Mouse (Mus musculus): ENCODE measurements at regions not wholly inside any gene's neighbourhood (a gene's known extent, or its start where the extent isn't known, plus 50 kb on each side); places are given as distances from the start of the nearest gene placed in this dataset.
"Not testable (repeated sequence)": the region's sequence is repeated elsewhere in the genome, so short reads cannot be mapped to it uniquely, and the experiment has no call there.

DNA sequence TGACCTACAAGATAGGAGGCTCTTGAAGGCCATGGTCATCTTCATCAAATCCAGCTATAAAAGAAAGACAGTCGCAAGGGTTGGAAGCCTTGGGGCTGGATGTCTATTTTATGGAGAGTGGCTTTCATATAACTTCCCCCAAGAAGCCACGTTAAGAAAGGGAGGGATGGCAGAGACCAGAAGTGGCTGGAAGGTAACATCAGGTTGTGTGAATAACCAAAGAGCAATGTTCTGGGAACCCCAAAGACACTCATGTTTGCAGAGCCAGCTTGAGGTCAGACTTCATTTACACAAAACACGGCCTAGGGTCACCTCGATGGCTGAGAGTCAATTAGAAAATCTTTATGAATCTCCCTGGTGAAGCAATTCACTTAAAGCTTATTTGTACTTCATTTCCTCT is 90.0 kb upstream of the Irx2 start:
- Histone ChIP-seq H3K4me3 (ENCODE audit: insufficient read depth in 1 of 2, low read depth in 2 of 2, low read length in 2 of 2) (no peak overlapping the region), H3K4me2 (ENCODE audit: low read depth) (no peak overlapping the region), H3K27me3 (ENCODE audit: control insufficient read depth, insufficient read depth, low read length) (no peaks in the 10 kb centered on the region), H3K27ac (no peak overlapping the region), H3K4me1 (replicated peaks; ENCODE audit: control insufficient read depth in 2 of 2, insufficient read depth in 2 of 2, low read length in 1 of 2) (no peaks in the 10 kb centered on the region), H3K36me3 (replicated peaks; ENCODE audit: control insufficient read depth, insufficient read depth, low read depth) (no peaks in the 10 kb centered on the region), H3K9me3 (ENCODE audit: control insufficient read depth, low read length) (no peaks in the 10 kb centered on the region), H3K9ac (replicated peaks) (no peak overlapping the region)
- DNase-seq (ENCODE audit: low read depth in 3 of 3, low spot score in 3 of 3) (no peak), ATAC-seq (ENCODE audit: insufficient read depth) (no peak)
- TF ChIP-seq CTCF (IDR thresholded peaks at IDR 0.05; ENCODE audit: low read depth) (no peak), EP300 (IDR thresholded peaks at IDR 0.05; ENCODE audit: low read depth) (no peak)
- WGBS (ENCODE audit: insufficient replicate concordance), result 63% methylated on average over 4 of the region's 4 CpGs

- H3K27me3 ChIP-seq (ENCODE audit: control insufficient read depth, insufficient read depth, low read length), result no peaks in the 10 kb centered on the region
- no peak overlapping the region for H3K4me2 ChIP-seq (ENCODE audit: low read depth)
- H3K4me3 ChIP-seq (ENCODE audit: insufficient read depth in 1 of 2, low read depth in 2 of 2, low read length in 2 of 2), result no peak overlapping the region
- no peaks in the 10 kb centered on the region for H3K4me1 ChIP-seq (replicated peaks; ENCODE audit: control insufficient read depth in 2 of 2, insufficient read depth in 2 of 2, low read length in 1 of 2)
- H3K9ac ChIP-seq (replicated peaks), result no peak overlapping the region
- ATAC-seq (ENCODE audit: insufficient read depth) (no peak), DNase-seq (ENCODE audit: low read depth in 3 of 3, low spot score in 3 of 3) (no peak)
- TF ChIP-seq CTCF (IDR thresholded peaks at IDR 0.05; ENCODE audit: low read depth), result no peak
- no peak for TF ChIP-seq EP300 (IDR thresholded peaks at IDR 0.05; ENCODE audit: low read depth)
- no peaks in the 10 kb centered on the region for H3K9me3 ChIP-seq (ENCODE audit: control insufficient read depth, low read length)
- WGBS (ENCODE audit: insufficient replicate concordance), result 57% methylated on average over 3 of the region's 3 CpGs
- no peaks in the 10 kb centered on the region for H3K36me3 ChIP-seq (replicated peaks; ENCODE audit: control insufficient read depth, insufficient read depth, low read depth)
- no peak overlapping the region for H3K27ac ChIP-seq
Measured at GRCm38 (mm10) chr13:72541706-72542105, 86.9 kb upstream of the Irx2 start.

DNA sequence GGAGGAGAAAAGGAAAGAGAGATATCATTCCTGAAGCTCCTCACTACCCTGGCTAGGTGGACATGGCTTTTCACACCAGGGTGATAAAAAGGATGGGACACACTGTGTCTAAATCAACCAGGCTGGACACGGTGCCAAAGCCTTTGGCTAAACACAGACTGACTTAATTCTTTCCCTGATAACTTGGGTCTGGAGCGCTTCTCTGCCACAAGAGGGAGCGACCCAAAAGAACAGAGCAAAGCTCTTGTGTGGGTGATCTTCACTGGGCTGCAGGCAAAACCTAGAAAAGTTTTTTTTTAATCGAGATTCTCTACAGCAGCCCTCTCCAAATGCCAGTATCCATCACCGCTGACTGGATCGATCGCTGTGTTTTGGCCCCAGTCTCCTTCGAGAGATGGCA is 70.7 kb upstream of the Irx2 start:
- no peaks in the 10 kb centered on the region for H3K9me3 ChIP-seq (ENCODE audit: control insufficient read depth, low read length)
- H3K36me3 ChIP-seq (replicated peaks; ENCODE audit: control insufficient read depth, insufficient read depth, low read depth), result no peaks in the 10 kb centered on the region
- no peak for DNase-seq (ENCODE audit: low read depth in 3 of 3, low spot score in 3 of 3)
- no peak overlapping the region for H3K9ac ChIP-seq (replicated peaks)
- no peak overlapping the region for H3K27ac ChIP-seq
- no peak overlapping the region for H3K4me2 ChIP-seq (ENCODE audit: low read depth)
- ATAC-seq (ENCODE audit: insufficient read depth), result no peak
- H3K27me3 ChIP-seq (ENCODE audit: control insufficient read depth, insufficient read depth, low read length), result no peaks in the 10 kb centered on the region
- TF ChIP-seq CTCF (IDR thresholded peaks at IDR 0.05; ENCODE audit: low read depth) (no peak), EP300 (IDR thresholded peaks at IDR 0.05; ENCODE audit: low read depth) (no peak)
- H3K4me1 ChIP-seq (replicated peaks; ENCODE audit: control insufficient read depth in 2 of 2, insufficient read depth in 2 of 2, low read length in 1 of 2), result no peaks in the 10 kb centered on the region
- no peak overlapping the region for H3K4me3 ChIP-seq (ENCODE audit: insufficient read depth in 1 of 2, low read depth in 2 of 2, low read length in 2 of 2)
- 60% methylated on average over 8 of the region's 8 CpGs for WGBS (ENCODE audit: insufficient replicate concordance)

DNA sequence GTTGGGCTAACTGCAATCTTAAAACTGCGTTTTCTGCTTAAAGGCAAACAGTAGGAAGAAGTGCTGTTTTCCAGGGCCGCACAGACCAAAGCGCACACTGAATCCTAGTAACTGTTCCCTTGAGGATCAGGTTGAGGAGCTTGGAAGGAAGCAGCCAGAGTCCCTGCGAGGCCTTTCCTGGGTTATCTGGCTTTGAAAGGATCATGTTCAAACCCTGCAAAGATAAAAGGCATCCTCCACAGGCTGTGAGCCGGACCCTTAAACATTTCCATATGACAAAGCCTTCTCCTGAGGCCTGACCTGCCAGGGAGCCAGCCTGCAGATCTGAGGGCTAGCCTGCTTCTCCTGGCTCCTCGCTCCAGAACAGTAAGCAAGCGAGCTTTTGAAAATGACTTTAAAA is 56.7 kb upstream of the Irx2 start:
- Histone ChIP-seq H3K9ac (replicated peaks) (no peak overlapping the region), H3K9me3 (ENCODE audit: control insufficient read depth, low read length) (no peaks in the 10 kb centered on the region), H3K27ac (no peak overlapping the region), H3K4me1 (replicated peaks; ENCODE audit: control insufficient read depth in 2 of 2, insufficient read depth in 2 of 2, low read length in 1 of 2) (no peaks in the 10 kb centered on the region), H3K27me3 (ENCODE audit: control insufficient read depth, insufficient read depth, low read length) (no peaks in the 10 kb centered on the region), H3K36me3 (replicated peaks; ENCODE audit: control insufficient read depth, insufficient read depth, low read depth) (no peaks in the 10 kb centered on the region), H3K4me3 (ENCODE audit: insufficient read depth in 1 of 2, low read depth in 2 of 2, low read length in 2 of 2) (no peak overlapping the region), H3K4me2 (ENCODE audit: low read depth) (no peak overlapping the region)
- DNase-seq (ENCODE audit: low read depth in 3 of 3, low spot score in 3 of 3), result no peak
- WGBS (ENCODE audit: insufficient replicate concordance), result 42% methylated on average over 7 of the region's 7 CpGs
- ATAC-seq (ENCODE audit: insufficient read depth), result no peak
- TF ChIP-seq EP300 (IDR thresholded peaks at IDR 0.05; ENCODE audit: low read depth) (no peak), CTCF (IDR thresholded peaks at IDR 0.05; ENCODE audit: low read depth) (no peak)

GRCm38 (mm10) chr13:72572846-72573245 is 55.8 kb upstream of the Irx2 start:
- no peaks in the 10 kb centered on the region for H3K27me3 ChIP-seq (ENCODE audit: control insufficient read depth, insufficient read depth, low read length)
- H3K9me3 ChIP-seq (ENCODE audit: control insufficient read depth, low read length), result no peaks in the 10 kb centered on the region
- TF ChIP-seq CTCF (IDR thresholded peaks at IDR 0.05; ENCODE audit: low read depth) (no peak), EP300 (IDR thresholded peaks at IDR 0.05; ENCODE audit: low read depth) (no peak)
- no peak overlapping the region for H3K9ac ChIP-seq (replicated peaks)
- no peaks in the 10 kb centered on the region for H3K4me1 ChIP-seq (replicated peaks; ENCODE audit: control insufficient read depth in 2 of 2, insufficient read depth in 2 of 2, low read length in 1 of 2)
- H3K4me2 ChIP-seq (ENCODE audit: low read depth), result no peak overlapping the region
- H3K27ac ChIP-seq, result no peak overlapping the region
- no peak overlapping the region for H3K4me3 ChIP-seq (ENCODE audit: insufficient read depth in 1 of 2, low read depth in 2 of 2, low read length in 2 of 2)
- ATAC-seq (ENCODE audit: insufficient read depth) (no peak), DNase-seq (ENCODE audit: low read depth in 3 of 3, low spot score in 3 of 3) (no peak)
- no peaks in the 10 kb centered on the region for H3K36me3 ChIP-seq (replicated peaks; ENCODE audit: control insufficient read depth, insufficient read depth, low read depth)
- 38% methylated on average over 1 of the region's 1 CpGs for WGBS (ENCODE audit: insufficient replicate concordance)

DNA sequence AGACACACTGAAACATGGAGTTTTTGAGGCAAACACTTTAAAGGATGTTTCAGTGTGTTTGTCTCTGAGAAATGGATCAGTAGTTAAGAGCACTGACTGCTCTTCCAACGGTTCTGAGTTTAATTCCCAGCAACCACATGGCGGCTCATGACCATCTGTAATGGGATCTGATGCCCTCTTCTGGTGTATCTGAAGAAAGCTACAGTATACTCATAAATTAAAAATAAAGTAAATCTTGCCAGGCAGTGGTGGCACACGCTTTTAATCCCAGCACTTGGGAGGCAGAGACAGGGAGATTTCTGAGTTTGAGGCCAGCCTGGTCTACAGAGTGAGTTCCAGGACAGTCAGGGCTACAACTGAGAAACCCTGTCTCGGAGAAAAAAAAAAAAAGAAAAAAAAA is 54.5 kb upstream of the Irx2 start:
- 46% methylated on average over 4 of the region's 4 CpGs for WGBS (ENCODE audit: insufficient replicate concordance)
- not testable (repeated sequence) for H3K36me3 ChIP-seq (replicated peaks; ENCODE audit: control insufficient read depth, insufficient read depth, low read depth); H3K4me3 ChIP-seq (ENCODE audit: insufficient read depth in 1 of 2, low read depth in 2 of 2, low read length in 2 of 2); H3K4me2 ChIP-seq (ENCODE audit: low read depth); H3K27ac ChIP-seq; H3K9me3 ChIP-seq (ENCODE audit: control insufficient read depth, low read length); H3K9ac ChIP-seq (replicated peaks); H3K4me1 ChIP-seq (replicated peaks; ENCODE audit: control insufficient read depth in 2 of 2, insufficient read depth in 2 of 2, low read length in 1 of 2); H3K27me3 ChIP-seq (ENCODE audit: control insufficient read depth, insufficient read depth, low read length); ATAC-seq (ENCODE audit: insufficient read depth); DNase-seq (ENCODE audit: low read depth in 3 of 3, low spot score in 3 of 3)

Data from liver, embryonic 14.5 days (tissue).